Mouse (Mus musculus): ENCODE results near the gene Grk3.

DNA sequence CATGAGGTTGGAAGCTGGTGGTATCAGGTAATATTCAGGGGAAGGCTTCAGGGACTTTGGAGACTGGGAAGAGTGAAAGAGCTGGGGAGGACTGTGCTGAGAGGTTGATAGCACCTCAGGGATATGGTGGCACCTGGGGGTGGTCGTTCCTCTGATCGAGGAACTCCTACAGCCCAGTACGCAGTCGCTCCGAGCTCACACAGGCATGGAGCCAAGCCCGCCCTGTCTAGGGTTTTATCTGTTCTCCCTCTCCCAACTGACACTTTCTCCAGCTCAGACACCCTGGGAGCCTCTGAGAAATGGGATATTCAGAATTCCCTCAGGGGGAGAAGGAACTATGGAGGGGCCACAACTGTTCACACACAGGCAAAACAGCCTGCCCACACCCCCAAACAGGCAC, 25.2 kb upstream of the Grk3 start:
- no peak for TF ChIP-seq EP300 (IDR thresholded peaks at IDR 0.05; ENCODE audit: low read depth)
- TF ChIP-seq CTCF (IDR thresholded peaks at IDR 0.05; ENCODE audit: low read depth), result no peak

Data from liver, embryonic 14.5 days (tissue).